Mouse (Mus musculus): ENCODE results near the gene Trpv1.
A peak's percentile ranks its signal among the peaks of the same experiment; 100 is the strongest.

The Trpv1 gene

DNA sequence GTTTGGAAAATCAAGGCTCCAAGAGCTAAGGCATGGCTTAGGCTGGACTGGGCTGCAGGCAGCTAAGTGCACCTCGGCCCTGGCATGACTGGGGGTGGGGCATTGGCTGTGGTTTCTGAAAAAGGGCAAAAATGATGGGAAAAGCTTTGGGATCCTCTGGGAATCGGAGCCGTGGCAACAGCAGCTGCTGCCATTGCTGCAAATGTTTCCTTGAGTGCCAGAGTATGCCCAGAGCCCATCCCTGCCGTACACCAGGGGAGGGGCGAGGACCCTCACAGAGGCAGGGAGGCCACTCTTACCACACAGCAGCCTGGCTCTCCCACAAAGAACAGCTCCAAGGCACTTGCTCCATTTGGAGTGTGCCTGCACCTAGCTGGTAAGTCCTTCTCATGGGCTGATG, at the start of gene Trpv1:
Gene Trpv1, plus strand, starts transcription at position 301 of the 400 bp plus-strand sequence.
- no peak for DNase-seq

DNA sequence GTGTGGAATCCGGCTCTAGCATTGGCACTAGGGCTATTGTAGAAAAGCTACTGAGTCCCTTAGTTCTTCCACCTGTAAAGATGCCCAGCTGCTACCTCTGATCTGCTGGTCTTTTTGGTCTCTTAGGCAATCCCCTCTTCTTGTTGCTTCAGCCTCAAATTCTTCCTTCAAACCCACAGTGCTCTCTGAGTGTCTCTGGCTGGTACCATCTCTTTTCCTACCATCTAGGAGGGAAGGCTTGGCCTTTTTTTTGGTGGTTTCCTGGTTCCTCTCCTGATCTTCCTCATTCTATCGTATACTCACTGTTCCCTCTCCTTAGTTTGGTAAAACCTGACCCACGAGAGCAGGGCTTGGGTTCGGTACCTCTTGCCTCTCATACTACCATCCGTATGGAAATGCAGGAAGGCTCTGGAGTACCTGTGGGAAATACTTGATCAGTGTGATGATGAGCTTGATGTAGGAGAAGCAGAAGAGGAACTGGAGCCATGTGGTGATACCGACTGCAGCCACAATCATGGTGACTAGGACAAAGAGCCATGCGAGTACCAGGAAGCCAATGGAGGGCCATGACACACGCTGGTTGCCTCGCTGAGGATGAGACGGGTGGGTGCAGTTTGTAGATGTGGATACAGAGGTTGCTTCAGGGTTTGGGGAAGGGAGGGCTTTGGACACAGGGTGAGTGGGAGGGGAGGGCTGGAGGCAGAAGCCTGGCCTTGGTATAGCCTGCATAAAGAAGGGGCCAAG, 48.0 kb upstream of the Trpv1 start:
- no peak for DNase-seq

DNA sequence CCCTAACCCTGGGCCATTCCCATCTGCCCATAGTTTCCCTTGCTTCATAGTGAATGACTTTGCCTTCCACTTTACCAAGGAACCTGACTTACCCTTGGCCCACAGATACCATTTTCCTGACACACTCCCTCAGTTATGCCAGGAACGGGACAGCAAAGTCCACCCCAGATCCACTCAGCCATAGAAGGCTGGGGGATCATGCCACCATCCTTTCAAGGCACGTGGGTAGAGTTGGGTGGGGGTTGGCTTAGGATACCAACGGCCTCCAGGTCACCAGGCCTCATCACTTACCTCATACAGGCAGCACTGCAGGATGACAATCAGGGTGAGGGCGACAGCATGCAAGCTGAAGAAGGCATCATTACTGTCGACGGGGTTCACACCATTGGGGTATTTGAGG, 46.9 kb upstream of the Trpv1 start:
- no peak for DNase-seq

DNA sequence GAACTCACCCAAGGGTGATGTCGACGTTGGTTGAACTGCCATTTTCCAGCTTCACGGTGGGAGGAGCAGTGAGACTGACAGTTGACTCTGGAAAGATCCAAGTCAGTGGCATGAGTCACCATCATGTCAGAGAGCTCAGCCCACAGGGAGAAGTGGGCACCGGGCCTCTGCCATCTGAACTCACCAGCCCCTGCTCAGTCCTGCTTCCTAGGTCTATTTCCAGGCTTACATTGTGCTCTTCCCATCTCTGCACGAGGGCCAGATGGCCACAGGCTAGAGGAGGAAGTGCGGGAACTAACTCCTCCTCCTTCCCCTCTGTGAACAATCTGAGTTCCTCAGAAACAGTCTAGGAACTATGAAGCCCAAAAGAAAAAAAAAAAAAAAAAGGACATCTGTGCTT, 41.0 kb upstream of the Trpv1 start:
- DNase-seq, result no peak

DNA sequence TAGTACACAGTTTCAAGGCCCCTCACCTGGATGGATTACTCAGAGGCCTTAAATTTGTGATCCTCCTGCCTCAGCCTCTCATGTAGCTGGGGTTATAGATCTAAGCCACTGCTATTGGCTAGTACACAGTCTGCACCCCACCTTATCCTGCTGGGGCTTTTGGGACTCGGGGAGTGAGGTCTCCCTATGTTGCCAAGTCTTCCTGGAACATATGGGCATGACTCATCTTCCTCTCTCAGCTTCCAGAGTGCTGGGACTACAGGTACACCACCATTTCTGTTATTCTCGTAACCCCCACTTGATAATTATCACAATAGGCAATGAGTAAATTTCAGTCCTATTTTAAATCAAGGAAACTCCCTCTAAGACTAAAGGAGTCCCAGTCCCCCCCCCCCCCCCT, 39.6 kb upstream of the Trpv1 start:
- no peak for DNase-seq

DNA sequence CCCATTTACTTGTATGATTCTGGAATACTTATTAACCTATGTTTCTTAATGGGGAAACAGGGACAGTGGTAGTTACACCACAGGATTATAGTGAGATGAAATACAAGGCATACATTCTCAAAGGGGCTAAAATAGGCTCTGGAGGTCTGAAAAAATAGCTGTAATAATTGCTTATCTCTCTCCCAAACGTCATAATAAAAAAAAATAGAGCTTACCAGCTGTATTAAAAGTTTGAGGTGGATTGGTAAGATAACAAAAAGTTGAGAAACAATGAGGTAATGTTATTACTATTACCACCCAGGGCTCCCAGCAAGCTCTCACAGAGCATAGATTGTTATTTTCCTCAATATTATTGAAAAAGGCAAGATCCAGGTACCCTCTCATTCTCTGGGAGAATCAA, 35.9 kb upstream of the Trpv1 start:
- no peak for DNase-seq

DNA sequence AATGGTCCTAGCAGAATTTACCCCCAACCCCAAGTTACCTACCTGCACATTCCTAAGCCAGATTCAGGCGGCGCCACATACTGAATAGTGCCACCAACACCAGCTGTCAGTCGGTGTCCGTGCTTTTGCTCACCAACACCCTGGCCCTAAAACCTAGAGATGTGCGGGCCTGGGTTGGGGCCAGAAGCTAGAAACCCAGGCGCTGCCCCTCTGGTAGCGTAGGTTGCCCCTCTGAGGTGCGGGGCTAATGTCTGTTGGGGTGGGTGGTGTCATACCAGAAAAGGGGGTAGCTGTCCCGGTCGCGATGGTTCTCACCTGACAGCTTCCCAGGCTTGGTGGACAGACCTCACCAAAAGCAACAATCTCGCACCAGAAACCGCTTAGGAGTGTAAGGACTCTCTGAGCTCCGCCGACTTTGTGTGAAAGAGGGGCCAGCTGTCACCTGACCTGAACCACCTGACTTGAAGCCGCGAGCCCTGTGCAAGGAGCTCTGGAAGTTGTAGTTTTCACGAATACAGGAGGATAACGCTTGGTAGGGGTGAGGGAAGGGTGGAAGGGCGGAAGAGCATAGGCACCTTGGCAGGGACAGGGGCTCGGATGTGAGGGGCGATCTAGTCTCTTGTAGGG, 35.4 kb upstream of the Trpv1 start, which contains the start of gene Ctns:
Gene Ctns, minus strand, starts transcription at position 440 of the 627 bp plus-strand sequence.
- DNase-seq, result peak; percentile 80

DNA sequence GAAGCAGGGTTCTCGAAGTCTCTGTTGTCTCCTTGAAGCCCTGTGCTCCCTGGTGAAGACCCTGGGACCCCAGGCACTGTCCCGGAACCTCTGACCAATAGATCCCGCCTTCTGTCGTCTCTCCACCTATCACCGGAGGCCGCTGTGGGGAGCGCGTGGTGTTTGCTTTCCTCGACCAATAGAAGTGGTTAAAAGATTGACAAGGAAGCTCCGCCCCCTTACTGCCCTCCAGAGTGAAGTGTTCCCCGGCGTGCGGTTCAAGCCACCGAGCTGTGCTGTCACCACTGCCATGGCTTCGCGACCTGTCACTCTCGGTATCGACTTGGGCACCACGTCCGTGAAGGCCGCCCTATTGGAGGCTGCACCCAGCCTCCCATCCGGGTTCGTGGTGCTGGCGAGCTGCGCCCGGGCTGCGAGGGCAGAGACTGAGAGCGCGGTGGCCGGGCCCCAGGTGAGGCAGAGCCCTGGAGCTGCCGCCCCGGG, 34.8 kb upstream of the Trpv1 start, which contains the start of gene Shpk:
Gene Shpk, plus strand, starts transcription at position 231 of the 483 bp plus-strand sequence.
- DNase-seq, result peak; percentile 96

DNA sequence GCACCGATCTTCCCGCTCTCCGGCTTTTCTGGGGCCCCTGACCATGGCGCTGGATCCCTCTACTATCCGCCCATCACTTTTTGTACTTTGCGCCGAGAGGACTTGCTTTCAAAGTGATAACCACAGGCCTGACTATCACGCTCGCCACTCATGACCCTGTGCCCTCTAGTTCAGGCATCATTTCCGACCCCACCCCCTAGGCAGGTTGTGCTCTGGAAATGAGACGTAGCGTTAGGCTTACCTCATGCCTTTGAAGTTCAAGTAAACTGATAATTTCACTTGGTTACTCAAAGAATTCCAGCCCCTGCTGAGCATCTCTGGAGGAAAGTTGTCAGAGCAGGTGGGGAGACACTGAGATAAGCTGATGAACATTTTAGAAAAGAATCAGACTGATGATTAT, 34.2 kb upstream of the Trpv1 start:
- DNase-seq, result peak; percentile 51

DNA sequence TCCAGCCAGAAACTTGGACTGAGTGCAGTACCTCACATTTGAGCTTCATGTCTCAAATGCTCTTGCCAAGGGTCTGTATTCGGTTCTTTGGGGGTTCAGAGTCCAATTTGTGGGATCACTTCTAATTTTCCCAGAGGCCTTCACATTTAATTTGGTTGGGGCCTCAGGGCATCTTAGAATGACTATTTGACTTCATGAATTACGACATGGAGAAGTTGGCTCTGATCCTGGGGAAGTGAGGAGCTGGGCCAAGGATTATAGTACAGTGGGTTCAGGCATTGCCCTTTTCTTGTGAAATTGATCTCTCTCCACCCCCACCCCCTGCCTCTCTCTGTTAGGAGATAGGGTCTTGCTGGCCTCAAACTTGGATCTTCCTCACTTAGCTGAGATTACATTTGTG, 33.1 kb upstream of the Trpv1 start:
- no peak for DNase-seq

DNA sequence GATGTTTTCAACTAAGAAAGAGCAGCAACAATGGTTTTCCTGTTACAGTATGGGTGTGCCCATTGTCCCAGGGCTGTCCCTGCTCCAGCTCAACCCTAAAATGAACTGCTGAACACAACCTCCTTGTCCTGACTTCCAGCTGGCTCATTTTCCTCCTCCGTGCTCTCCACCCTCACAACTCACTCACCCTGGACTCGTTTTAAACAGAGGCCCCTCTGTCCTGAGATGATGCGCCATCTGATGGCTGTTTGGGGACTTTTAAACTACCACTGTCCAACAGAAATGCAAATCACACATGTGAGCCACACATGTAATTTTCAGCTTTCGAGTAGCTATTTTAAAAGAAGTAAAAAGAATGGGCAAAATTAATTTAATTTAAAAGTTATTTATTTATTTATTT, 32.5 kb upstream of the Trpv1 start:
- no peak for DNase-seq

DNA sequence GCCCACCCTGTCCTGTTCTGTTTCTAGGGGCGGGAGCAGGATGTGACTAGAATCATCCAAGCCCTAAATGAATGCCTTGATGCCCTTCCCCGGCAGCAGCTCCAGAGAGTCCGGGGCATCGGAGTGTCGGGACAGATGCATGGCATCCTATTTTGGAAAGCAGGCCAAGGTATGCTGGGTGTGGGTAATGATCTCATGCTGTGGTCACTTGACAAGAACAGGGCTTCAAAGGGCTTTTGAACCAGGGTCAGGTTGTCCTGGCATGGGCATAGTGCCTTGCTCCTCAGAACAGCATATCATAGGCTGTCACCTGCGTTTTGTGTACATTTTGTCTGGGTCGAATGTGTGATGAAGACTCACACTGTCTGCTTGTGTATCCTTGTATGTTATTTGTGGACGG, 30.2 kb upstream of the Trpv1 start:
- DNase-seq, result no peak

DNA sequence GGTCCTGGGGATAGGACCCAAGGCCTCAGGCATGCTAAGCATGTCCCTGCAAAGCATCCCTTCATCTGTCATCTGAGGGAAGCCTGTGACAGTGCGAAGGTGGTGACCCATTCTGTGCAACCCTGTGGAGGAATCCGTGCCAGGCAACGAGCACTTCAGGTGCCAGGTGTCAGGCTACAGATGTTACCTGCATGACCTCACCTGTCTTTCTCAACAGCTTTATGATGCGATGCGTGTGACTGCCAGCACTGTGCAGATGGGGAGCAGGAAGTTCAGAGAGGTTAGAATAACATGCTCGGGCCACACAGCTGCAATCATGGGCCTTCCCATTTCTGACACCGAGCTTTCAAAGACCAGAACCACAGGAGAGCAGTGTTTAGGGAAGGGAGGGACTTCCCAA, 28.9 kb upstream of the Trpv1 start:
- DNase-seq, result no peak

DNA sequence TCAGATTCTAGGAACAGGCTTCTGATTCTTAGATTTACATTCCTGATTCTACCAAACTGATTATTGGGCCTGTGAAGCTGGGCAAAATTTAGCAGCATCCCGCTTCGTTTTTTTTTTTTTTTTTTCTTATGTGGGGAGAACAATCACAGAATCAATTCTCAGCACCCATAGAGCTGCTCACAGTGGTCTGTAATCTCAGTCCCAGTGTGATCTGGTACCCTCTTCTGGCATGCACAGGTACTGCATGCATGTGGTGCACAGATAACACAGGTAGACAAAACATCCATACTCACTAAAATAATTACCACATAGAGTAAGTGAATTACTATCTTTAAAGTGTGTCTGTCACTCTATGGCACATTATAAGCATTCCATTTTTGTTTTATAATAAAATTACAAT, 26.5 kb upstream of the Trpv1 start:
- DNase-seq, result peak; percentile 23

DNA sequence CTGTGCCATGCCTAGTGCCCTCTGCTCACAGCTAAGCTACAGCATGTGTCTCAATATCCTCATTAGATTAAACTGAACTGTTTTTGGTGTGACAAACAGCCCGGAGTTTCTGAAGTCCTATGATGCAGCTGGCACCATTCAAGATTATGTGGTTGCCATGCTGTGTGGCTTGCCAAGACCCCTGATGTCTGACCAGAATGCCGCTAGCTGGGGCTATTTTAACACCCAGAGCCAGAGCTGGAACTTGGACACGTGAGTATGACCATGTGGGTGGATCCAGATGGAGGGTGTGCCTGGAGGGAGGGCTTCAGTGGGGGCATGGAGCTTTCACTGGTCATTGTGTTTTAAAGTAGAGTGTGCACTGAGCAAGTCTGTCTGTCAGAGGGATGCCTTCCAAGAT, 20.1 kb upstream of the Trpv1 start:
- no peak for DNase-seq

DNA sequence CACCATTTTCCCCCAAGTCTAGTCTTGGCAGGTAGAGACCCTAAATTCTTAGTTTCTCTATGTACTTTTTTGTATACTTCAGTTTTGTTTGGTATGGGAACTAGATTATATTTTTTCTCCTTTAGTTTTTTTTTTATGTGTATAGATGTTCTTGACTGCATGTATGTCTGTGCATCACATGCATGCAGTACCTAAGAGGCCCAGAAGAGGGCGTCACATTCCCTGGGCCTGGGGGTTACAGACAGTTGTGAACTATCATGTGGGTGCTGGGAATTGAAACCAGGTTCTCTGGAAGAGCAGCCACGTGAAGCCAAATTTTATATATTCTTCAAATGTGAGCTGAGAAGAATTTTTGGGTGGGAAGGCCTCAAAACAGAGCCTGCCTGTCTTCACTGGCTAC, 14.4 kb upstream of the Trpv1 start:
- DNase-seq, result no peak

DNA sequence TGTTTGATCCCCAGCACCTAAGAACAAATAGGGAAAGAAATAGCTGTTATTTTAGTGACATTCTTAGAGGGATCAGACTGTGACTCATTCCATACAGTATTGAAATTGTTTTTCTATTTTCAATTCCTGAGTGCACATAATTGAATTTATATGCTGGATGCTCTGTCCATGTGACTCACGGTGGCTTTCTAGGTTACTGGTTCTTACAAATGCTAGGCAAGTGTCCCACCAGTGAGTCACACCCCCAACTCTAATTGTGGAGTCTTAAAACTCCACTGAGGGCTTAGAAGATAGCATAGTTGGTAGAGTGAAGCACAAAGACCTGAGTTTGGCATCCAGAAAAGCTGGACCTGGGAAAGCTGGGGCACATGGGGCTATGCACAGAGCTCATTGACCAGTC, 13.4 kb upstream of the Trpv1 start:
- no peak for DNase-seq

DNA sequence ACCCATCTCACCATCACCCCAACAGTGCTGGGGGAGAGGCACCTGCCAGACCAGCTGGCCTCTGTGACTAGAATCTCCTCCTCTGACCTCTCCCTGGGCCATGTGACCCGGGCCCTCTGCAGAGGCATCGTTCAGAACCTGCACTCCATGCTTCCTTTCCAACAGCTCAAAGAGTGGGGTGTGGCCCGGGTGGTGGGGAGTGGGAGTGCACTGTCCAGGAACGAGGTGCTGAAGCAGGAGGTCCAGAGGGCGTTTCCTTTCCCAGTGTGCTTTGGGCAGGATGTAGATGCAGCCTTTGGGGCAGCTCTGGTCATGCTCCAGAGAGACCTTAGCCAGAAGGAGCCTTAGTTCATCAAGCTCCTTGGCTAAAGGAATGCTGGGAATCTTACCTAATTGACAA, 11.2 kb upstream of the Trpv1 start:
- DNase-seq, result no peak

DNA sequence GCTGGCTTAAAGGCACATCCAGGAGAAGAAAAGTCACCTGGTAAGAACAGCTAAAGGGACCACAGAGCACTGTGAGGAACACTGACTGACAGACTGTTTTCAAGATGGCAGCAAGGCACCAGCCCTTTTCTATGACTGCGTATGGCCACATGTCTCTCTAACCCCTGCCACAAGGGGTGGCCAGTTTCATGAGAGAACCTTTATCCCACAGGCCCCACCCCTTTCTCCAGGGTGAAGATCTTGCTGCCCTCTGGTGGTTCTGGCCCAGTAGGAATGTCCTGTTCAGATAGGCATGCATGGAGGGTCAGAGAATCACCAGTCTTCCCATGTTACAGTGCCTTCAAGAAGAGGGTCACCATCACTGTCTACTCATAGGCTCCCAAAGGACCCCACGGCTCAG, 10.1 kb upstream of the Trpv1 start:
- no peak for DNase-seq

DNA sequence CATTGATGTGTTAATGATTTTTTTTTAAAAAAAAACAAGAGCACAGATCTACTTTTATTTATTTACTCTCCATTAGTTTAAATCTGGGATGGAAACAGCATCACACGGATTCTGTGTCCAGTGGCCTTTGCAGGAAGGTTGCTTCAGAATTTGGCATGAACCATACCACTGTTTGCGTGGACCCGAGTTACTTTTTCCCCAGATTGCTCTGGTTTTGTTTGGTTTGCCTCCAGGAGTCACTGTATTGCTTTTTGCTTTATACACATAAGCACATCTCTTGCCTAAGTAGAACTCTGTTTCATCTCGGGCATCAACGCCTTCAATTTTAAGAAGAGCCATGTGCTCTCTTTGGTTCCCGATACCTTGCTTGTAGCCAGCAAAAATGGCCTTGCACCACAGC, 8.2 kb upstream of the Trpv1 start:
- no peak for DNase-seq

DNA sequence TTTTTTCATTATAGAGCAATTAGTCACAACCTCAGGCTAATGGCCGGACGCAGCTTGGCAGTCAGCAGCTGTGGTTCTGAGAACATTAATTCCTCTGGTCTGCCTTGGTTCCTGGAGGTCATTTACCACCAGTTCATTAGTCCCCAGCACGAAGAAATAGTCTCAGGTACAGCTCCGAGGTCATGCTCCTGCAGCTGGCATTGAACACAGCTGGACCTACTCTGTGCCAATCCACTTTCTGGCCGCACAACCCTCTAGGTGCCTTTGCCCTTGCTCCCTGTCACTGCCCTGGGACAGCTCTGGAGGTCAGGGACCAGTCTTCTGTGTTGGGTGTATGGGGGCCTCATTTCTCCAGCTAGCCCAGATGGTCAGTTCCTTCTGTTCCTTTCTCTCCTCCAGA, 5.2 kb upstream of the Trpv1 start:
- no peak for DNase-seq

DNA sequence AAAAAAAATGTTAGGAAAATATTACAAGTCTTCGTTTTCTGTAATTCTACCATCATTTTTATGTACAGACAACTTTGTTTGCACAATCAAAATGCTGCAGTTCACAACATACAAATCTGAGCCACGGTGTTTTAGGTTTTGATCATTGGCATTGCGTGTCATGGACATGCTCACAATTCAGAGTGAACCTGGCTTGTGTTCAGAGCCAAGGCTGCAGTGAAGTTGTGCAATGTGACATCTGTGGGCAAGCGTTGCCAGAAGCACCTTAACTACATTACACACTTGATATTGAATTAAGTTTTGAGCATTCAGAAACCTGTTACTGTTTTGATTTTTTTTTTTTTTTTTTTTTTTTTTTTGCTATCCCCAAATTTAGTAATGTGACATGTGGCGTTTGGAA, 4.0 kb upstream of the Trpv1 start:
- DNase-seq, result no peak

DNA sequence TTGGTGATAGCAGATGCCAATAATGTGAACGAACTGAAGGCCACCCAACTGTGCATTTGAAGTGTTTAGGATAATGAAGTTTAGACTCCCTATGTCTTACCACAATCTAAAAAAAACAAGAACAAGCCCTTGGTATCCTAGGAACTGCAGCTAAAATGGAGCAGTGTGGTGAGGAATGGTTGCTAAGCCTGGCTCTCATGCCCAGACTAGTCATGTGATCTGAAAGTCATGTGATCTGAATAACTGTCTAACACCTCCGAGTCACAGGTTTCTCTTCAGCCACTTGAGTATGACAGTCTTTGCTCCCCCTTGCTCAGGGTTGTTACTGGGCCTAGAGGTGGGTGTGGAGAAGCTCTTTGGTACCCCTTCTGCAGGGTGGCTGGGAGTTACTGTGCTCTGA, 1.6 kb upstream of the Trpv1 start:
- no peak for DNase-seq

DNA sequence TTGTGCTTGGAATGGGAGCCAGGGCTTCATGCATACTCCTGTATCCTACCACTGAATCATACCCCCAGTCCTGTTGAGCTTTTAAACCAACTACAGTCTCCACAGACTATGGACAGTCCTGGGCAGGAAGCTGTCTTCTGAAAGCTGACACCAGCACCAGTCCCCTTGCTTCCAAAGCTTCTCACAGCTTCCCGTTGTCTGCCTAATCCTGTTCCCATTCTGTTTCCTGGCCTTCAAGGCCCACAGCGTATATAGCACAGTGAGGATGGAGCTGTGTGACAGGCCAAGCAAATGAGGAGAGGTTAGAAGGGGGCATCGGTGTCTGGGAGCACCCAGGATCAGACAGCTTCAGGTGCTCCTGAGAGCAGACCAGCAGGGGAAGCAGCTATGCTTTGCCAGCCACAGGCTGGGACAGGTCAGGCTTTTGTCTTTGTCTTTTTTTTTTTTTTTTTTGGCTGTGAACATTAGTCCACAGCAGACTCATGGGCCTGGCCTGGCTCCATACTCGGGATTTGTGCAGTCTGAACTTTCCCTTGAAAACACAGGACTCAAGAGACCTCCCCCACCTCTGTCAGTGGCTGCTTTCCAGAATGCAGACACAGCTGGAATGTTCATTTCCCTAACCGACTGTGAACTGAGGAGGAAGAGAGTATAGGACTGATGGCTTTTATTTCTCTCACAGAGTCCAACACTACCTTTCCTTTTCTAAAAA, 2.1 kb downstream of the Trpv1 start:
- DNase-seq, result no peak

All from thymus, postnatal 14 days (tissue).